8 mouse cellular contexts compared by ENCODE assay signal in the genomic region with DNA sequence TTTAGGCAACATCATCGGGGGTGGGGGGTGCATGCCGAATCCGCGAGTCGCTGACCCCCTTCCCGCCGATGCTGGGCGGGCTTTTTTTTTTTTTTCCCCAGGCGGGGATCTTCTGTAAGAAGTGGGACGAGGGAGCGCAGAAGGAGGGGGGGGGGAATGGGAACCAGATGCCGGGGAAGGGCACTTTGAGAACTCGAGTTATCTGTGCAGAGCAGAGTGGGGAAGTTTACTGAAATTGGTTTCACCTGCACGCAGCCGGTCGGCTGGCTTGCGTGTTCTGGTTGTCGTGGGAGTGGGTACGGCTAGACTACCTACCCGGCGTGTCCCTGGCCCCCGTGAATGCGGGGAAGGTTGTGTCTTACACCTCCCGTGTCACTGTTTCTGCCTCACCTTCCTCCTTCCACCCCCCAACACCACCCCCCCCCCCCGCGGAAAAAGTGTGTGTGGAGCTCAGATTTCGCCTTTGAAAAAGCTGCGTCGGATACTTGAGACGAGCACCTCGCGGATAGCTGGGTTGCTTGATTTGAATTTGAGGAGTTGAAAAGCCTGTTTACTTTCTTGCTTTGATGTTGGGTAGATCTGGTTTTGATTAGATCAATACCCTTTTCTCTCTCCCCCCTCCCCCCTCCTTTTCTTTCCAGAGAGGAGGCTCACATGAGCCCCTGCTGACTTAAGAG. TPM values are rescaled to one million over a fixed set of nuclear protein-coding genes. Genes with fewer than 3 reads are reported as not detected.
DNase-seq lines count a peak whose midpoint lies in the region; ATAC-seq lines count a peak whose summit lies in the region.

No protein-coding gene starts in this region.

- whole genome bisulfite sequencing in heart, embryonic 13.5 days = 2% methylated on average over 31 of the region's 32 CpGs
- WGBS in hindbrain, embryonic 10.5 days = under 1% methylated on average over 32 of the region's 32 CpGs
- WGBS in midbrain, embryonic 12.5 days = under 1% methylated on average over 32 of the region's 32 CpGs

- no peaks in the 10 kb centered on the region for H3K36me3 ChIP-seq in heart, embryonic 13.5 days
- H3K36me3 ChIP-seq in hindbrain, embryonic 10.5 days = peaks cover 43% of the 10 kb centered on the region
- peaks cover 3% of the 10 kb centered on the region; the same call in 1 of the 2 replicates for H3K36me3 ChIP-seq in midbrain, embryonic 12.5 days

- H3K4me1 ChIP-seq in heart, embryonic 13.5 days = peaks cover 57% of the 10 kb centered on the region
- peaks cover 78% of the 10 kb centered on the region for H3K4me1 ChIP-seq in hindbrain, embryonic 10.5 days (replicated peaks)
- H3K4me1 ChIP-seq in midbrain, embryonic 12.5 days = peaks cover 71% of the 10 kb centered on the region

- H3K9me3 ChIP-seq in heart, embryonic 13.5 days = no peaks in the 10 kb centered on the region
- no peaks in the 10 kb centered on the region for H3K9me3 ChIP-seq in hindbrain, embryonic 10.5 days
- no peaks in the 10 kb centered on the region for H3K9me3 ChIP-seq in midbrain, embryonic 12.5 days

- peak overlapping the region; percentile 96 for H3K9ac ChIP-seq in heart, embryonic 13.5 days
- peak overlapping the region; percentile 95 for H3K9ac ChIP-seq in midbrain, embryonic 12.5 days (replicated peaks)

- H3K4me3 ChIP-seq in heart, embryonic 13.5 days = peak overlapping the region; percentile 80
- peak overlapping the region; percentile 79 for H3K4me3 ChIP-seq in hindbrain, embryonic 10.5 days
- H3K4me3 ChIP-seq in midbrain, embryonic 12.5 days = peak overlapping the region; percentile 80

- DNase-seq in heart, postnatal 36 days = no peak
- DNase-seq in R1 (ENCODE audit: low read depth, low spot score) = peak; percentile 64
- DNase-seq in hindbrain, embryonic 10.5 days (ENCODE audit: low spot score) = peak; percentile 47
- DNase-seq in layer of hippocampus, postnatal 10 days (ENCODE audit: low spot score in 2 of 2) = no peak
- DNase-seq in urinary bladder, postnatal 4 days (ENCODE audit: low spot score in 2 of 2) = no peak
- DNase-seq in gastrocnemius, postnatal 10 days = no peak

- H3K27me3 ChIP-seq in heart, embryonic 13.5 days (replicated peaks) = peaks cover 20% of the 10 kb centered on the region
- peaks cover 14% of the 10 kb centered on the region for H3K27me3 ChIP-seq in hindbrain, embryonic 10.5 days (ENCODE audit: insufficient read depth, poor library complexity, severe bottlenecking)
- no peaks in the 10 kb centered on the region for H3K27me3 ChIP-seq in midbrain, embryonic 12.5 days

- intact Hi-C loops in heart, postnatal 36 days (cut with DNase I) = loop anchor here (10.0 kb wide), 1 partner anchor 442 kb away; a partner anchor contains a TSS

- H3K4me2 ChIP-seq in heart, embryonic 13.5 days = peak overlapping the region; percentile 96
- H3K4me2 ChIP-seq in midbrain, embryonic 12.5 days (replicated peaks) = peak overlapping the region; percentile 83

- peak overlapping the region; percentile 100 for H3K27ac ChIP-seq in heart, embryonic 13.5 days (replicated peaks)
- peak overlapping the region; percentile 100 for H3K27ac ChIP-seq in hindbrain, embryonic 10.5 days
- peak overlapping the region; percentile 100 for H3K27ac ChIP-seq in midbrain, embryonic 12.5 days (replicated peaks)

- no peak for ATAC-seq in heart, embryonic 13.5 days (ENCODE audit: extremely low read depth, insufficient number of reproducible peaks, low FRiP score, low TSS enrichment)
- ATAC-seq in midbrain, embryonic 12.5 days (ENCODE audit: low FRiP score, low read depth) = no peak

RNA-seq across cellular contexts. Expression of a gene that starts 2.5 kb away (rescaled TPM):
- polyA plus RNA-seq in heart, embryonic 13.5 days (2015; fragmentation: Nextera tagmentation; extraction: Ambion mirVana) = 1.5 and 2.0 TPM in 2 replicates
- 1 to 10 TPM; 4.1 to 6.2 TPM for total RNA-seq in heart, postnatal 36 days (2021)
- polyA plus RNA-seq in hindbrain, embryonic 10.5 days (2016; fragmentation: Nextera tagmentation; extraction: Ambion mirVana) = 18.0 and 19.8 TPM in 2 replicates
- polyA plus RNA-seq in midbrain, embryonic 12.5 days (2016; fragmentation: Nextera tagmentation; extraction: Ambion mirVana) = 19.8 and 28.1 TPM in 2 replicates
- 10 to 100 TPM; 30.3 to 32.6 TPM for total RNA-seq in layer of hippocampus, postnatal 10 days (2021)
- 10 to 100 TPM; 10.8 to 18.6 TPM for total RNA-seq in gastrocnemius, postnatal 10 days (2021)

Comparison
In these comparisons a context has a peak if more than half of its experiments do, and no peak if none do; other contexts are left out.
1. DNase-seq: peak in R1 (single experiment) and hindbrain, embryonic 10.5 days (single experiment); none in heart, postnatal 36 days (0 of 2), layer of hippocampus, postnatal 10 days (0 of 2), urinary bladder, postnatal 4 days (0 of 2) and gastrocnemius, postnatal 10 days (single experiment).
2. Peak in every context shown above with its lines, with median percentiles within 50 percentile points of each other: H3K27ac ChIP-seq and H3K4me3 ChIP-seq.